Mouse (Mus musculus) kidney, postnatal 4 days (tissue): Measurements from ENCODE around the gene Ttc30a1.

ENCODE experiments used
- DNase-seq, 2 experiments: peaks; one replicate each; pipeline ENCODE4 v3.0.0; 2021; ENCODE audit warnings: mixed read lengths in 2 of 2

Gene Ttc30a1

GRCm38 (mm10) chr2:75981440-75982081 lies at the start of gene Ttc30a1:
Ttc30a1 (minus strand) TSS chr2:75981967.
- peak; percentile 76 to 85 for DNase-seq

- peak in 1 of 2 experiments; percentile 14 for DNase-seq
Measured at GRCm38 (mm10) chr2:76030080-76030479, 48.3 kb upstream of the Ttc30a1 start.

- DNase-seq, result peak; percentile 72 to 82
Measured at GRCm38 (mm10) chr2:76029081-76029901, 47.5 kb upstream of the Ttc30a1 start.

GRCm38 (mm10) chr2:76016890-76017289 lies 35.1 kb upstream of the Ttc30a1 start:
- DNase-seq, result peak in 1 of 2 experiments; percentile 36

- DNase-seq, result peak in 1 of 2 experiments; percentile 50
Measured at GRCm38 (mm10) chr2:76016136-76016535, 34.4 kb upstream of the Ttc30a1 start.

- DNase-seq, result no peak
Measured at GRCm38 (mm10) chr2:76015460-76015859, 33.7 kb upstream of the Ttc30a1 start.

- no peak for DNase-seq
Measured at GRCm38 (mm10) chr2:76014659-76015058, 32.9 kb upstream of the Ttc30a1 start.

- DNase-seq, result no peak
Measured at GRCm38 (mm10) chr2:76006194-76006593, 24.4 kb upstream of the Ttc30a1 start.

- no peak for DNase-seq
Measured at GRCm38 (mm10) chr2:76002899-76003298, 21.1 kb upstream of the Ttc30a1 start.

GRCm38 (mm10) chr2:76001392-76001791 lies 19.6 kb upstream of the Ttc30a1 start:
- DNase-seq, result peak; percentile 84 to 85

- peak in 1 of 2 experiments; percentile 45 for DNase-seq
Measured at GRCm38 (mm10) chr2:75999636-76000035, 17.9 kb upstream of the Ttc30a1 start.

- DNase-seq, result peak; percentile 35 to 54
Measured at GRCm38 (mm10) chr2:75998692-75999091, 16.9 kb upstream of the Ttc30a1 start.

GRCm38 (mm10) chr2:75997726-75998125 lies 16.0 kb upstream of the Ttc30a1 start:
- DNase-seq, result peak; percentile 33 to 57

GRCm38 (mm10) chr2:75994841-75995240 lies 13.1 kb upstream of the Ttc30a1 start:
- no peak for DNase-seq

GRCm38 (mm10) chr2:75991581-75992205 lies 9.9 kb upstream of the Ttc30a1 start:
- no peak for DNase-seq

GRCm38 (mm10) chr2:75990885-75991539 lies 9.2 kb upstream of the Ttc30a1 start:
- DNase-seq, result peak; percentile 81 to 86

- no peak for DNase-seq
Measured at GRCm38 (mm10) chr2:75989694-75990093, 7.9 kb upstream of the Ttc30a1 start.

- no peak for DNase-seq
Measured at GRCm38 (mm10) chr2:75988779-75989363, 7.1 kb upstream of the Ttc30a1 start.

- no peak for DNase-seq
Measured at GRCm38 (mm10) chr2:75988378-75988777, 6.6 kb upstream of the Ttc30a1 start.

GRCm38 (mm10) chr2:75987739-75988138 lies 6.0 kb upstream of the Ttc30a1 start:
- no peak for DNase-seq

- peak; percentile 68 to 80 for DNase-seq
Measured at GRCm38 (mm10) chr2:75985124-75985523, 3.4 kb upstream of the Ttc30a1 start.

GRCm38 (mm10) chr2:75983847-75984246 lies 2.1 kb upstream of the Ttc30a1 start:
- DNase-seq, result no peak

- DNase-seq, result no peak
Measured at GRCm38 (mm10) chr2:75983091-75983490, 1.3 kb upstream of the Ttc30a1 start.
